Mouse (Mus musculus) fat pad, adult 2 months (tissue): ENCODE measurements around the gene Tuft1.
"Not testable (repeated sequence)": the region's sequence is repeated elsewhere in the genome, so short reads cannot be mapped to it uniquely, and the experiment has no call there.

Experiments used
- DNase-seq: peaks from one replicate; pipeline ENCODE4 v3.0.0-alpha.2; 2011; ENCODE audit warnings: low read depth, low spot score; ENCODE audit errors: extremely low read depth

Gene Tuft1

DNA sequence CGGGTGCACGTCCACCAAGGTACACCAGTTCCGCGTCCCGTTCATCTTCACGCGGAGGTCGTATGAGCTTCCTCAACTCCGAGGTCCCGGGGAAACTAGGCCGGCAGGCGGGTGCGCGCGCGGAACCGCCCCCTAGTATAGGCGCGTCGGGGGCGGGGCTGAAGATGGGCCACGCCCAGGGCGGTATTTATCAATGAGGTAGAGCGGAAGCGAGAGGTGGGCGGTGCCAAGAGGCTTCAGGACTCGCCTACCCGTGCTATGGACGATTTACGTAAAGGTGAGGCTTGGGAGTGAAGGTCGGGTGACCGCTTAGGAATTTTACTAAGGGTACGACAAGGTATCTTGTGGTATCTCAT is at the start of gene Tuft1:
Tuft1 (minus strand) TSS at position 133 of the 356 bp plus-strand sequence.
- DNase-seq = not testable (repeated sequence)

GRCm38 (mm10) chr3:94703364-94703763 is 44.7 kb upstream of the Tuft1 start:
- not testable (repeated sequence) for DNase-seq

DNA sequence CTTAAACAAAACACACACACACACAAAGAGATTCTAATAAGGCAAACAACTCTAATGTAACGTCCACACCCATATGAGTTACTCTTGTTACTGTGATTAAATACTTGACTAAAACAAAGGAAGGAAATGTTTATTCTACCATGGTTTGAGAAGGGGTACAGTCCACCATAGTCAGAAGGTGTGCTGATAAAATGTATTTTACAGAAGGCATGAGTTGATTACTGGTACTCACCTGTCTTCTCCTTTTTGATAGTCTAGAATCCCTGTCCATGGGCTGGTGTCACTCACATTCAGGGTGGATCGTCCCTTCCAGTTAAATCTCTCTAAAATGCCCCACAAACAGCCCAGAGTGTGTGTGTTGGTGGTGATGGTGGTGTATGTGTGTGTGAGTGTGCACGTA is 44.2 kb upstream of the Tuft1 start:
- DNase-seq = no peak

DNA sequence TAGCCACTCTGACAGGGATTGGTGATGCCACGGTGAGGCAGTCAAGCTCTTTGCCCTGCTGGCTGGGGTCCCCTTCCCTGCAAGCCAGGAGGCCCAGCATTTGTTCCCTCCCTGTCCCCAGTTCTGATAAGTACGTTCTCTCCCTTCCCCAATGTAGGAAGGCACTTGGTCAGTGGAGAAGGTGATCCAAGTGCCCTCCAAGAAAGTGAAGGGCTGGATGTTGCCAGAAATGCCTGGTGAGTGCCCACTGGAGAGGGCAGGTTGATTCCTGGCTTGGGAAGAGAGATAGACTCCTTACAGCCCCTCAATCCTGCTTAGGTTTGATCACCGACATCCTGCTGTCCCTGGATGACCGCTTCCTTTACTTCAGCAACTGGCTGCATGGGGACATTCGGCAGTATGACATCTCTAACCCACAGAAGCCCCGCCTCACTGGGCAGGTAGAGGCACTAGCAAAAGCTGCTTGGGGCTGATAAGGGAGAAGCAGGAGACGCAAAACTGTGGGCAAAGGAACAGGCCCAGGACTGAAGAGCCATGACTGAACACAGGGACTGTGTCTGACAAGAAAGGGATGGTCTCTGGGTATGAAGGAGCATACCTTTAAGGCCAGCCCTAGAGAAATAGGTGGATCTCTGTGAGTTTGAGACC is 43.6 kb upstream of the Tuft1 start:
- DNase-seq = not testable (repeated sequence)

DNA sequence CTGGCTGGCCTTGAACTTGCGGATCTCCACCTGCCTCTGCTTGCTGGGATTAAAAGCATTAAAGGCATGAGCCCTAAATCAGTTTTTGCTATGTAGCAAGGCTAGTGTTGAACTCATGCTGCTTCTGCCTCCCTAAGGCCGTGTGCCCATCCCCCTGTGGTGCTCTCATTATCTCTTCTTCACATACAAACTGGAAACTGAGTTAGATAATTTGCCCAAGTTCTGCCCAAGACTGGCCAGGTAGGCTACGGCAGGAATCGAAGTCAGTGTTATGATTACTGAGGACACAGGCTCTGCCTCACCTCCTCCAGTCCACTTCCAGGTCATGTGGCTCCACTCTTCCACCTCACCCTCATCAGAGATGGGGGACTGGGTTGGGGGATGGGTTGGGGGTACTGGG is 37.6 kb upstream of the Tuft1 start:
- not testable (repeated sequence) for DNase-seq

GRCm38 (mm10) chr3:94695591-94695990 is 36.9 kb upstream of the Tuft1 start:
- not testable (repeated sequence) for DNase-seq

DNA sequence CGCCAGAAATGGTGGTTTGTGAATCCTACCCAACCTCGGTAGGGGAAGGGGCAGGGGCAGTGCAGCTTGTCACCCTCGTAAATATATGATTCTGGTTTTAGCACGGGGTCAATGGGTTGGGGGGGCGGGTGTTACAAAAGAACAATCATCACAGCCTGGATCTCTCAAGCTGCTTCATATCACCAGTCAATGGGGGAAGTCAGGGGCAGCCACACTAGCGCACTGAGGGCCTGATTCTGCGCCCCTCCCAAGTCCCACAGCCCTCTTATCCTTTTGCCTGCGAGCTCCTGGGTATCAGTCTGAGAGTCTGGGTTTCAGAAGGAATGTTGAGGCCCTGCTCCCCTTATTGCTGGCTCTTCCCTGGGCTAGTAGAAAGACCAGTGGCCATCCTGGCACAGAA is 35.2 kb upstream of the Tuft1 start:
- DNase-seq = not testable (repeated sequence)

DNA sequence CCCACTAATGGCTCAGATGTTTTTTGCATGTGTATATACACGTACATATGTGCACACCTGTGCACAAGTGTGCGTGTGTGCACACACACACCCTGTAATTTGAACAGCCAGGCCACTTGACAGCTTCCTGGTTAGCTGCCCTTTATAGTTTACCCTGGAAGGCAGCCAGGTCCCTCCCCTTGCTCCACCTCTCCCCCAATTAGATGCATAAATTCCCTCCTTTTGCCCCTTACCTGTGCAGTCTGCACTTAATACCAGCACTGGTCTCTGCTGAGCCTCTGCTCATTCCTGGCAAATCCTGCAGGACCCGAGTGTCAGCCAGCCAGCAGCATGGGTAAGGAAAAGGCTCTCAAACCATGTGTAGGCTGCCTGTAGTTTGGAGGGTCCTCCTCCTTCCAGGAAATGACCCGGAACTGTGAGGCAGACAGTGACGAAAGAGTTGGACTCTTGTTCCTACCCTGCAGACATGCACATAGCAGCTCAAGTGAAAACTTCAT is 34.7 kb upstream of the Tuft1 start, which contains the start of gene Selenbp2:
Selenbp2 (plus strand) TSS at position 228 of the 497 bp plus-strand sequence.
- DNase-seq = no peak

- not testable (repeated sequence) for DNase-seq
Measured at GRCm38 (mm10) chr3:94691694-94692093, 33.0 kb upstream of the Tuft1 start.

DNA sequence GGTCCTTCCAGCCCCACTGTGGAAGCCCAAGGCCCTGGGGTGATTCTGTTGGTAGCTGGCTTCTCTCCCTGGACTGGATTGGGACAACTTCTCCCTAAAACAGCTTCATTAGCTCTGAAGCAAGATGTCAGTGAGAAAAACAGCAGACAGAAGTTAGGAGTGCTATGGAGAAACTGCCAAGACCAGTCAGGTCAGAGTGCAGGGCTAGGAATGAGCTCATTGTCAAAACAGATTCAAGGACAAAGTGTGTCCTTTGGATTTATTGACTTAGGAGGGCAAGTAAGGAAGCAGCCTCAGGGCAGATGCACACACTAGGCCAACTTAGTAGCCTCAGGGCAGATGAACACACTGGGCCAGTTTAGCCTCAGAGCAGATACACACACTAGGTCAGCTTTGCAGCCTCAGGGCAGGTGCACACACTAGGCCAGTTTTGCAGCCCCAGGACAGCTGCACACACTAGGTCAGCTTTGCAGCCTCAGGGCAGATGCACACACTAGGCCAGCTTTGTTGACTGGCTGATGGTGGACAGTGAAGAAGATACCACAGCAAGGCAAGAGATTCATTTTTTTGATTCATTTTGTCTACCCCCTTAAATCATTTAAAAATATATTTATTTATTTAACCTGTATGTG is 32.1 kb upstream of the Tuft1 start:
- DNase-seq = no peak

GRCm38 (mm10) chr3:94690162-94690561 is 31.5 kb upstream of the Tuft1 start:
- DNase-seq = not testable (repeated sequence)

GRCm38 (mm10) chr3:94689195-94689594 is 30.5 kb upstream of the Tuft1 start:
- DNase-seq = not testable (repeated sequence)

DNA sequence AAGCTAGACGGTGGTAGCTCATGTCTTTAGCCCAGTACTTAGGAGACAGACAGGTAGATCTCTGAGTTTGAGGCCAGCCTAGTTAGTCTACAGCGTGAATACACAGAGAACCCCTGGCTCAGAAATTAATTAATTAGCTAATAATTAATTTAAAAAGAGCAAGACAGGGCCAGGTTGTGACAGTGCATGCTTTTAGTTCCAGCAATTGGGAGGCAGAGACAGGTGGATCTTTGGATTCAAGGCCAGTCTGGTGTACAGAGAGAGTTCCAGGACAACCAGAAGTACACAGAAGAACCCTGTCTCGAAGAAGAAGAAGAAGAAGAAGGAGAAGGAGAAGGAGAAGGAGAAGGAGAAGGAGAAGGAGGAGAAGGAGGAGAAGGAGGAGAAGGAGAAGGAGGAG is 30.0 kb upstream of the Tuft1 start:
- not testable (repeated sequence) for DNase-seq

DNA sequence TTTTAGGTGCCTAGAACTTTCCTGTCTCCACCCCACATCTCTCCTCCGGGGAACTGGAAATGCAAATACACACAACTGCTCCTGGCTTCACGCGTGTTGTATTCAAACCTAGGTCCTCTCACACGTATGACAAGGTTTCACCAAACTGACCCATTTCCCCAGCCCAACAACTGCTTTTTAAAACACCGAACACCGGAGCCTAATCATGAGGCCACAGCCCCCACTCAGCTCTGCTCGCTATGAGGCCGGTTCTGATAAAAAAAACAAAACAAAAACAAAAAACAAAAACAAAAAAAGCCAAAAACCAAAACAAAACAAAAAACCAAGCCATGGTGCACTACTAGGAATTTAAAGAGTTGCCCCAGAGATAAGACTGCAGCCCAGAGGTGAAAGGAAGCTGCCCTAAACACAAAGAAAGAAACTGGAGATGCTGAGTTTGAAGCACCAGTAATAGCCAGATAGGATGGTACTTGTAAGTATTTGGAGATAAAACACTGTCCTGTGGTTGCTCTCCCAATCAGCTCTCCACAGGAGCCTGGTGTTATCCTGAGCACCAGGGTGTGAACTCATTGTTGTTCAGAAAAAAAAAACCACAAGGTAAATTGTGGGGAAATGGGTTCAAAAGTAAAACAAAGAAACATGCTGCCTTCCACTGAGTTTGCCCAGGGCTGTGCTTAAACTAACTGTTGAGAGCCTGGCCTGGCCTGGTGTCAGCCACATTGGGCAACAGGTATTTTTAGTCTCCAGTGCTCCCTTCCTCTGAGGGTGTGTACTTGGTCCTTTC is 27.5 kb upstream of the Tuft1 start:
- not testable (repeated sequence) for DNase-seq

DNA sequence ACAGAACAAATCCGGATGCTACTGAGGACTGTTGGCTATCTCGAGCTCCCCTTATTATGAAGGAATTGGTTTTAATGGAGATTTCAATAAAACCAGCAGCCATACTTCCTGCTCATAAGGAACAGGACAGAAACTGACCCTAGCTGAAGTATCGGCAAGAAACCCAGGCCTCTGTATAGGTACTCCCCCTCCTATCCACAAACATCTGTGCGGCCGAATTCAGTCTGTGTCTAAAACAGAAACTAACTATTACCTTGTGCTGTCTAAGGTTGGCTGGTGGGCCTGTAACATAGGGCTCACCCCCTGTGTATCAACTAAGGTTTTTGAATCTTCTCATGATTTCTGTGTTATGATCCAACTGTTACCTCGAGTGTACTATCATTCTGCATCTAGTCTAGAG is 25.0 kb upstream of the Tuft1 start:
- DNase-seq = no peak

DNA sequence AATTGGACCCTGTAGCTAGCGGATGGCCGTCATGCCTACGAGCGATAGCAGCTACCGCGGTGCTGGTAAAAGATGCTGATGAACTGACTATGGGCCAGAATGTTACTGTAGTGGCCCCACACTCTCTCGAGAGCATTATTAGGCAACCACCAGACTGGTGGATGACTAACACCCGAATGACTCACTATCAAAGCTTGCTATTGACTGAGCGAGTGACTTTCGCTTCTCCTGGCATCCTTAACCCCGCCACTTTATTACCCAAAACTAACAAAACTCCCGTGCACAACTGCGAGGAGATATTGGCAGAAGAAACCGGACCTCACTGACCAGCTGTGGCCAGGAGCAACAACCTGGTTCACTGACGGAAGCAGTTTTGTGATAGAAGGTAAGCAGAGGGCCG is 22.1 kb upstream of the Tuft1 start:
- DNase-seq = no peak

DNA sequence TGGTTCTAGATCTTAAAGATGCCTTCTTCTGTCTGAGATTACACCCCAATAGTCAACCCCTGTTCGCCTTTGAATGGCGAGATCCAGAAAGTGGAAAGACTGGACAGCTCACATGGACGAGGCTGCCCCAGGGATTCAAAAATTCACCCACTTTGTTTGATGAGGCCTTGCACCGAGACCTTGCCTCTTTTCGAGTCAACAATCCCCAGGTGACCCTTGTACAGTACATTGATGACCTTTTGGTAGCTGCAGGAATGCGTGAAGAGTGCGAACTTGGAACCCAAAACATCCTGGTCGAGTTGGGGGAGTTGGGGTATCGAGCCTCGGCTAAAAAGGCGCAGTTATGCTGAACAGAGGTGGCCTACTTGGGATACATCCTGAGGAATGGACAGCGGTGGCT is 21.4 kb upstream of the Tuft1 start:
- DNase-seq = not testable (repeated sequence)

- DNase-seq = no peak
Measured at GRCm38 (mm10) chr3:94679351-94679841, 20.7 kb upstream of the Tuft1 start.

GRCm38 (mm10) chr3:94675101-94675500 is 16.4 kb upstream of the Tuft1 start:
- not testable (repeated sequence) for DNase-seq

- not testable (repeated sequence) for DNase-seq
Measured at GRCm38 (mm10) chr3:94665896-94666295, 7.2 kb upstream of the Tuft1 start.

DNA sequence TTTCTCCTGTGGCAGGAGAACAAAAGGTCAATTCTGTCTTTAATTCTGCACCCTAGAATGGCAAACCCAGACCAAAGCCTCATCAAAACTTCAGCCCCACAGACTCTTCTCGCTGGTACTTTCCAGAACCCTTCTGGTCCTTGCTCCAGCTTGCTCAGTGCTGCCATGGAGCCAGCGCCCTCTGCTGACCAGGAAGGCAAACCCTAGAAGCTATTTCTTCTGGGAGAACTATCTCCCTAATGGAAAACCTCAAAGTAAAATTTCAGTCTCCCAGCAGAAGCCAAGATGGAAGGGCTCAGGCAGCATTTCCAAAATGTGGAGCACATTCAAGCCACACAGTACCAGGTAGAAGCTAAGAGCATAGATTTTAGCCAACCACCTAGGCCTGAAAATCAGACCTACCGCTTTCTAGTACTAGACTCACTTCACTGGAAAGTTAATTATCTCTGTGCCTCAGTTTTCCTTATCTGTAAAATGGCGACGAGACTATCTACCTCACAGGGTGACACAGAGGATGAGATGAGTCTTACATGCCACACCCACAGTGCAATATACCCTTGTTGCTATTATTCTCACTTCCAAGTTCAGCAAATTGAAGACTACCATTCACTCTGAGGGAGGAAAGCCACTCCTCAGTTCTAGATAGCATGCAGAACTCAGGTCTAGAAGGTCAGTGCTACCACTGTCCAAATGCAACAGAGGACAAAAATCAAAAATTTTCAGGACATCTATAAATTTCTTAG is 6.6 kb upstream of the Tuft1 start:
- DNase-seq = not testable (repeated sequence)
